Mouse (Mus musculus): ENCODE measurements around the gene Itga9. TPM values are rescaled to one million over a fixed set of nuclear protein-coding genes. Genes with fewer than 3 reads are reported as not detected.

Itga9 gene
- total RNA-seq (2014; rRNA removed; ENCODE audit: low replicate concordance), result 41.4 and 61.5 TPM in 2 replicates
- 8.2 and 10.7 TPM in 2 replicates for polyA plus RNA-seq (2015; fragmentation: Nextera tagmentation; extraction: Ambion mirVana)

- Histone ChIP-seq H3K9ac (replicated peaks; ENCODE audit: low read depth, low read length) (peak within 1 kb of the TSS; percentile 91), H3K4me3 (ENCODE audit: low read depth, low read length) (peak within 1 kb of the TSS; percentile 89), H3K36me3 (replicated peaks; ENCODE audit: control insufficient read depth, insufficient read depth, low read length) (no peaks in the 10 kb centered on the region), H3K4me2 (ENCODE audit: low read depth, low read length) (peak within 1 kb of the TSS; percentile 97), H3K4me1 (ENCODE audit: control insufficient read depth, insufficient read depth) (peaks cover 23% of the 10 kb centered on the region), H3K27me3 (ENCODE audit: control insufficient read depth, insufficient read depth, low read length) (no peaks in the 10 kb centered on the region), H3K9me3 (replicated peaks; ENCODE audit: control insufficient read depth, low read length) (no peaks in the 10 kb centered on the region), H3K27ac (ENCODE audit: low read depth) (peak within 1 kb of the TSS; percentile 72)
- peak; percentile 46 for DNase-seq (ENCODE audit: low spot score)
- WGBS, result 11% methylated on average over 34 of the region's 42 CpGs
- TF ChIP-seq CTCF (IDR thresholded peaks at IDR 0.05; ENCODE audit: low read depth), result peak; percentile 54
- TF ChIP-seq EP300 (IDR thresholded peaks at IDR 0.05; ENCODE audit: low read depth), result no peak
- ATAC-seq (ENCODE audit: insufficient read depth, low read depth), result peak; percentile 87
Observed at GRCm38 (mm10) chr9:118606148-118606816, at the start of gene Itga9. TSS of gene Itga9 (plus strand) at chr9:118606690.

- no peaks in the 10 kb centered on the region for H3K9me3 ChIP-seq (replicated peaks; ENCODE audit: control insufficient read depth, low read length)
- H3K36me3 ChIP-seq (replicated peaks; ENCODE audit: control insufficient read depth, insufficient read depth, low read length), result peaks cover 88% of the 10 kb centered on the region
- H3K9ac ChIP-seq (replicated peaks; ENCODE audit: low read depth, low read length), result no peak overlapping the region
- ATAC-seq (ENCODE audit: insufficient read depth, low read depth), result peak; percentile 39; the same call in 1 of the 2 replicates
- H3K27me3 ChIP-seq (ENCODE audit: control insufficient read depth, insufficient read depth, low read length), result no peaks in the 10 kb centered on the region
- no peak overlapping the region for H3K4me3 ChIP-seq (ENCODE audit: low read depth, low read length)
- H3K27ac ChIP-seq (ENCODE audit: low read depth), result no peak overlapping the region
- no peak overlapping the region for H3K4me2 ChIP-seq (ENCODE audit: low read depth, low read length)
- 81% methylated on average over 24 of the region's 24 CpGs for WGBS
- no peak for DNase-seq (ENCODE audit: low spot score)
- TF ChIP-seq CTCF (IDR thresholded peaks at IDR 0.05; ENCODE audit: low read depth) (no peak), EP300 (IDR thresholded peaks at IDR 0.05; ENCODE audit: low read depth) (no peak)
- no peaks in the 10 kb centered on the region for H3K4me1 ChIP-seq (ENCODE audit: control insufficient read depth, insufficient read depth)
Observed at GRCm38 (mm10) chr9:118556951-118557780, 49.3 kb upstream of the Itga9 start.

GRCm38 (mm10) chr9:118563356-118563755 lies 43.1 kb upstream of the Itga9 start:
- 96% methylated on average over 11 of the region's 11 CpGs for WGBS
- Histone ChIP-seq H3K4me2 (ENCODE audit: low read depth, low read length) (no peak overlapping the region), H3K4me3 (ENCODE audit: low read depth, low read length) (no peak overlapping the region), H3K4me1 (ENCODE audit: control insufficient read depth, insufficient read depth) (no peaks in the 10 kb centered on the region), H3K9ac (replicated peaks; ENCODE audit: low read depth, low read length) (no peak overlapping the region), H3K36me3 (replicated peaks; ENCODE audit: control insufficient read depth, insufficient read depth, low read length) (peaks cover 93% of the 10 kb centered on the region), H3K27me3 (ENCODE audit: control insufficient read depth, insufficient read depth, low read length) (no peaks in the 10 kb centered on the region), H3K9me3 (replicated peaks; ENCODE audit: control insufficient read depth, low read length) (no peaks in the 10 kb centered on the region), H3K27ac (ENCODE audit: low read depth) (no peak overlapping the region)
- no peak for TF ChIP-seq EP300 (IDR thresholded peaks at IDR 0.05; ENCODE audit: low read depth)
- no peak for TF ChIP-seq CTCF (IDR thresholded peaks at IDR 0.05; ENCODE audit: low read depth)
- ATAC-seq (ENCODE audit: insufficient read depth, low read depth) (no peak), DNase-seq (ENCODE audit: low spot score) (no peak)

GRCm38 (mm10) chr9:118563866-118564265 lies 42.6 kb upstream of the Itga9 start:
- H3K9me3 ChIP-seq (replicated peaks; ENCODE audit: control insufficient read depth, low read length), result no peaks in the 10 kb centered on the region
- TF ChIP-seq CTCF (IDR thresholded peaks at IDR 0.05; ENCODE audit: low read depth), result no peak
- no peak for TF ChIP-seq EP300 (IDR thresholded peaks at IDR 0.05; ENCODE audit: low read depth)
- H3K4me2 ChIP-seq (ENCODE audit: low read depth, low read length), result no peak overlapping the region
- ATAC-seq (ENCODE audit: insufficient read depth, low read depth) (no peak), DNase-seq (ENCODE audit: low spot score) (no peak)
- no peaks in the 10 kb centered on the region for H3K4me1 ChIP-seq (ENCODE audit: control insufficient read depth, insufficient read depth)
- peaks cover 90% of the 10 kb centered on the region for H3K36me3 ChIP-seq (replicated peaks; ENCODE audit: control insufficient read depth, insufficient read depth, low read length)
- H3K27ac ChIP-seq (ENCODE audit: low read depth), result no peak overlapping the region
- H3K4me3 ChIP-seq (ENCODE audit: low read depth, low read length), result no peak overlapping the region
- H3K27me3 ChIP-seq (ENCODE audit: control insufficient read depth, insufficient read depth, low read length), result no peaks in the 10 kb centered on the region
- WGBS, result 91% methylated on average over 7 of the region's 7 CpGs
- H3K9ac ChIP-seq (replicated peaks; ENCODE audit: low read depth, low read length), result no peak overlapping the region

GRCm38 (mm10) chr9:118564696-118565095 lies 41.8 kb upstream of the Itga9 start:
- Histone ChIP-seq H3K27ac (ENCODE audit: low read depth) (no peak overlapping the region), H3K36me3 (replicated peaks; ENCODE audit: control insufficient read depth, insufficient read depth, low read length) (peaks cover 90% of the 10 kb centered on the region), H3K9me3 (replicated peaks; ENCODE audit: control insufficient read depth, low read length) (no peaks in the 10 kb centered on the region), H3K4me2 (ENCODE audit: low read depth, low read length) (no peak overlapping the region), H3K4me1 (ENCODE audit: control insufficient read depth, insufficient read depth) (no peaks in the 10 kb centered on the region), H3K9ac (replicated peaks; ENCODE audit: low read depth, low read length) (no peak overlapping the region), H3K4me3 (ENCODE audit: low read depth, low read length) (no peak overlapping the region), H3K27me3 (ENCODE audit: control insufficient read depth, insufficient read depth, low read length) (no peaks in the 10 kb centered on the region)
- ATAC-seq (ENCODE audit: insufficient read depth, low read depth) (no peak), DNase-seq (ENCODE audit: low spot score) (no peak)
- WGBS, result 85% methylated on average over 16 of the region's 16 CpGs
- TF ChIP-seq EP300 (IDR thresholded peaks at IDR 0.05; ENCODE audit: low read depth) (no peak), CTCF (IDR thresholded peaks at IDR 0.05; ENCODE audit: low read depth) (no peak)

Measured in heart, postnatal 0 days (tissue).